Mouse (Mus musculus) kidney, adult 10 weeks (tissue): ENCODE results near the gene Trp53i11. TPM values are rescaled to one million over a fixed set of nuclear protein-coding genes. Genes with fewer than 3 reads are reported as not detected.

Experiments
- polyA plus RNA-seq: library from polyadenylated mRNA; stranded (reverse); fragments of 350-450 nt; fragmentation: Illumina TruSeq; extraction: RNeasy Lipid Tissue Mini Kit (QIAGEN cat#74804); gene quantifications from one replicate; pipeline ENCODE4 v1.2.3, GENCODE M21; 2014; ENCODE audit warnings: low read depth, low replicate concordance

Gene Trp53i11
- 0.40 TPM for polyA plus RNA-seq

DNA sequence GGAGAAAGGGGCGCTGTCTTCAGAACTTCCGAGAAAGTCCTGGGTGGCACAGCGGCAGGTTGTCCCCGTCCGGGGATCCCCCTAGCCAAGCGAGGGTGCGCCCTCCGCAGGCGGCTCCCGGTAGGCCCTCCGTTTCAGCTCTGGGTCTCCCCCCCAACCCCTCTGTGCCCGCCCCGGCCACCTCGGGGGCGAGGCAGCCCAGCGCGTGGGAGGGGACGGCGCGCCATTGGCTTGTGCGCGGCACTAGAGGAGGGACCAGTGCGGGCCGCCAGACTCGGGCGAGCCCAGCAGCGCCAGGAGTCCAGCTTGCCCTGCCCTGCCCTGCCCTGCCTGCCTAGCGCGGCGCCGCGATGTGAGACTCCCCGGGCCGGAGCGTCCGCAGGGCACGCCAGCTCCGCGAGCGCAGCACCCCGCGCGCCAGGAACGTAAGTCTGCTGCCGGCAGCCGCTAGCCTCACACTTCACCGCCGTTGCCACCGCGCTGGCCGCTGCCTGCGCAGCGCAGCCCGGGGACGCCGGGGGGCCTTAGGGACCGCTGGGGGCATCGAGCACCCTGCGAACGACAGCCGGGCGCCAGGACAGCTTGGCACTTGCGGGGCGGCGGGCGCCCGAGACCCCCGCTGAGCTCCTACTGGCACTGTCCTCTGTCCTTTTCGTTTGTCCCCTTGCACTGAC, at the start of gene Trp53i11:
Gene Trp53i11 (plus strand): TSS at position 226 of the 674 bp plus-strand sequence.

Other genes with a start within 250 kb of the Trp53i11 start
- 0.93 TPM for gene Prdm11, start 141.4 kb upstream of the Trp53i11 start, polyA plus RNA-seq
- 2.9 TPM for gene Tspan18, start 147.0 kb downstream of the Trp53i11 start, polyA plus RNA-seq